Mouse (Mus musculus): ENCODE measurements around the gene Prkcb.

- TF ChIP-seq CTCF (IDR thresholded peaks at IDR 0.05) = no peak
- TF ChIP-seq POLR2A (IDR thresholded peaks at IDR 0.05; ENCODE audit: insufficient read depth, low read depth, low read length) = no peak
- no peak for TF ChIP-seq EP300 (IDR thresholded peaks at IDR 0.05; ENCODE audit: insufficient read depth, low read depth, low read length)
These were observed 30.0 kb upstream of the Prkcb start for GRCm38 (mm10) chr7:122258521-122258920.

Data from heart, adult 2 months (tissue).